Mouse (Mus musculus): ENCODE data around the gene Hgfac.

GRCm38 (mm10) chr5:35076369-35076768 is 35.1 kb downstream of the Hgfac start:
- TF ChIP-seq CTCF (IDR thresholded peaks at IDR 0.05; ENCODE audit: low read depth) = no peak
- no peak for TF ChIP-seq EP300 (optimal IDR thresholded peaks at IDR 0.05)
